Mouse (Mus musculus): Measurements from ENCODE around the gene Trap1a. TPM values are rescaled to one million over a fixed set of nuclear protein-coding genes. Genes with fewer than 3 reads are reported as not detected.

The Trap1a gene
- total RNA-seq (2023) = under 1 TPM in 1 of 2 experiments, not detected in 1; 0.33 TPM

DNA sequence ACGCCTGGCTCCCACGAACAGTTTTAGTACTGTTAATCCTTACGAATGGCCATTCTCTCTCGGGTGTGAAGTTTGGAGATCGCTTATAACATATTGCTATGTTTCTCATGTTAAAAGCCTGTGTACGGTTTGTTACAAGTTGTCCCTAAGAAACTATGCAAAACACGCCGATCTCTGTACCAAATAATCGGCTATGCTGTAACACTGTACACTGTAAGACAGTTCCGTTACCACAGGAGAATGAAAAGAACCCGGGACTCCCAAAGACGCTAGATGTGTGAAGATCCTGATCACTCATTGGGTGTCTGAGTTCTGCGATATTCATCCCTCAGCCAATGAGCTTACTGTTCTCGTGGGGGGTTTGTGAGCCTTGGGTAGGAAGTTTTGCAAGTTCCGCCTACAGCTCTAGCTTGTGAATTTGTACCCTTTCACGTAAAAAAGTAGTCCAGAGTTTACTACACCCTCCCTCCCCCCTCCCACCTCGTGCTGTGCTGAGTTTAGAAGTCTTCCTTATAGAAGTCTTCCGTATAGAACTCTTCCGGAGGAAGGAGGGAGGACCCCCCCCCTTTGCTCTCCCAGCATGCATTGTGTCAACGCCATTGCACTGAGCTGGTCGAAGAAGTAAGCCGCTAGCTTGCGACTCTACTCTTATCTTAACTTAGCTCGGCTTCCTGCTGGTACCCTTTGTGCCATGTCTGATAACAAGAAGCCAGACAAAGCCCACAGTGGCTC, at the start of gene Trap1a:
TSS of gene Trap1a (plus strand) at position 421 of the 732 bp plus-strand sequence.

Other genes starting within 250 kb of the Trap1a start
- gene Serpina7, start 248.4 kb upstream of the Trap1a start, total RNA-seq (2023) = not detected
- gene 4930513O06Rik, start 247.4 kb upstream of the Trap1a start, total RNA-seq (2023) = not detected
- gene 4933428M09Rik, start 154.5 kb upstream of the Trap1a start, total RNA-seq (2023) = not detected
- gene Mum1l1, start 123.6 kb upstream of the Trap1a start, total RNA-seq (2023) = not detected
- gene D330045A20Rik, start 146.7 kb downstream of the Trap1a start, total RNA-seq (2023) = not detected
- gene Rnf128, start 229.6 kb downstream of the Trap1a start, total RNA-seq (2023) = 1 to 10 TPM; 1.3 to 3.3 TPM

Measured in neutrophil, adult 59 days (primary cell).